Mouse (Mus musculus): ENCODE data around the gene Cyp2f2.

DNA sequence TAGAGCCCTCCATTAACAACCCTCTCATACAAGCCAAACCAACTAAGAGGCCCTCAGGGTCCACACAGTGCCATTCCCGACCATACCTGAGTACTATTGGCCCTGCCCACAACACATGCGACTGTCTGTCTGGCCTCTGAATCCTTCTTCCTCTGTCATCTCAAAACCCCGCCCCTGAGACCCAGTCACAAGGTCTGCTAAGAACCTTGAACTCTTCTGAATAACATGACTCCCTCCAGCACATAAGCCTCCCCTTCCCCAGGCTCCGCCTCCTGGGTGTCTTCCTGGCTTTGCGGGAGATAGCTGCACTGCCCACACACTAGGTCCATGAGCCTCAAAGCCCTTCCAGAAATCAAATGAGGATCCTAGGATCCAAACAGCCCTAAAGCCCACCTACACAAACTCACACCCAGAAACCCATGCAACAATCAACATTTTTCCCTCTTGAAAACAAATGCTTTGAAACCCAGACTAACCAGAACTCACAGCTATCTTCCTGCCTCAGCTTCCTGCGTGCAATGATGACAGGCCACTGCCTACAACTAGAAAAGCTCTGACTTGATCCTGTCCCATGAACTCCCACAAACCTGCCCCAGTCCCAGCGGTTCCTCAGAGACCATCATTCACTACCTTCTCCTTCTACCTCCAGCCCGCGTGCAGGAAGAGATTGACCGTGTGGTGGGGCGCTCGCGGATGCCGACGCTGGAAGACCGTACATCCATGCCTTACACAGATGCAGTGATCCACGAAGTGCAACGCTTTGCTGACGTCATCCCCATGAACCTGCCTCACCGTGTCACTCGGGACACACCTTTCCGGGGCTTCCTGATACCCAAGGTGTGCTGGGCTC, 11.0 kb downstream of the Cyp2f2 start:
- TF ChIP-seq CTCF (IDR thresholded peaks at IDR 0.05; ENCODE audit: low read depth, low read length) (no peak), EP300 (IDR thresholded peaks at IDR 0.05; ENCODE audit: insufficient read depth, low read depth, low read length) (no peak), POLR2A (IDR thresholded peaks at IDR 0.05; ENCODE audit: insufficient read depth, low read length) (no peak)
